Mouse (Mus musculus) MN1 (cell line): ENCODE data around the gene Gp1bb.

Source experiments
- DNase-seq: peaks from one replicate; pipeline ENCODE4 v3.0.0-alpha.2; 2016; ENCODE audit warnings: low spot score

Gp1bb gene

DNA sequence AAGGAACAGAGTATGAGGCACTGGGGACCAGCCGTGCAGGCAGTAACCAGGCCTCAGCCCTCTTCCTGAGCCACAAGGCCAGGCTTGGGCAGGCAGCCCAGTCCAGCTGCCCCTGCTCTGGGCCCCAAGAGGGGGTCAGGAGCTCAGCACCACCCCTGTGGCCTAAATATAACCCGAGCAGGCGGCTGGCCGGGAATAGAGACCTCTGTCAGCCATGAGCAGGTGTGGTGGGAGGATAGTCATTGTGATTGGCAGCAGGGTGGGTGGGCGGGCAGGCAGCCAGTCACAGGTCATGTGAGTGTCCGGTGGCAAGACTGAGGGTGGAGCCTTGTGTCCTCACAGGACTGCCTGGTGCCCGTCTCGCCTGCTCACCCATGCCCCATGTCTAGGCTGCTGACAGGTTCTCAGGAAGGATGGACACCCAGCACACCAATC is 17.9 kb downstream of the Gp1bb start:
- DNase-seq: peak; percentile 69

GRCm38 (mm10) chr16:18601447-18601846 is 20.8 kb downstream of the Gp1bb start:
- peak; percentile 31 for DNase-seq

GRCm38 (mm10) chr16:18598006-18598405 is 24.2 kb downstream of the Gp1bb start:
- DNase-seq: no peak

- no peak for DNase-seq
Measured at GRCm38 (mm10) chr16:18596255-18596654, 25.9 kb downstream of the Gp1bb start.

DNA sequence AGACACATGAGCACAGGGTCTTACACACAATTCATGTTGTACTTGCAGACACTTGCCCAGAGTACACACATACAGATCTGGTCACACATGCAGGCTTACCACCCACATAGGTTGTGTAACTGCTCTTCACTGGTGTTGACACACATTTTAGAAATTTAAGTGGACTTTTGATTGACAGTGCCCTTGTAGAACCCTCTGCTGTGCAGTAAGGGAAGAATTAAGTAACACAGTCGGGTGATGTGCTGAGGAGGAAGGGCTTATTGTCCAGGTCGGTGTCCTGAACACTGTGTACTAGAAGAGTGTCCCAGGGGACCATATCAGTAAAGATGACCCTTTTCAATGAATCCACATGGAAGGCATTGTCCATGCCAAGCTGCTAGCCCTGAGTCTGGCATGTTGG is 28.3 kb downstream of the Gp1bb start:
- no peak for DNase-seq

GRCm38 (mm10) chr16:18591047-18592018 is 30.9 kb downstream of the Gp1bb start:
- DNase-seq: peak; percentile 40

- peak; percentile 45 for DNase-seq
Measured at GRCm38 (mm10) chr16:18589804-18590790, 32.1 kb downstream of the Gp1bb start, which contains the start of gene Tbx1. Gene Tbx1 (minus strand): TSS chr16:18590671.

- no peak for DNase-seq
Measured at GRCm38 (mm10) chr16:18589080-18589621, 33.1 kb downstream of the Gp1bb start.

DNA sequence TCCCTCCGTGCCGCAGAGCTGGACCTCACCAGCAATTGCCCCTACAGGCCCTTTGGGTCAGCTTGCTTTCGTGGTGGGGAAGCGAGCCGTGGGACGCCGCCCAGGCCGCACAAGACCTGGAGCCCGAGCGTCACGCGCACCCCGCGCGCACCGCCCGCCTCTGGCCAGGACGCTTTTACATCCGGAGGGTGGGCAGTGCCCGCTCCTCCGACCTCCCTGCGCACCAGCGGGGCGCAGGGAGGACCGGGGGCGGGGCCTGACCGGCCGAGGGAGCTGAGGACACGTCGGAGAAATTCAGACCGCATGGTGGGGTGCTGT is 33.5 kb downstream of the Gp1bb start:
- peak; percentile 67 for DNase-seq

- DNase-seq: peak; percentile 52
Measured at GRCm38 (mm10) chr16:18587847-18588737, 34.1 kb downstream of the Gp1bb start.

GRCm38 (mm10) chr16:18586906-18587546 is 35.2 kb downstream of the Gp1bb start:
- no peak for DNase-seq

GRCm38 (mm10) chr16:18586076-18586905 is 35.9 kb downstream of the Gp1bb start:
- DNase-seq: no peak

DNA sequence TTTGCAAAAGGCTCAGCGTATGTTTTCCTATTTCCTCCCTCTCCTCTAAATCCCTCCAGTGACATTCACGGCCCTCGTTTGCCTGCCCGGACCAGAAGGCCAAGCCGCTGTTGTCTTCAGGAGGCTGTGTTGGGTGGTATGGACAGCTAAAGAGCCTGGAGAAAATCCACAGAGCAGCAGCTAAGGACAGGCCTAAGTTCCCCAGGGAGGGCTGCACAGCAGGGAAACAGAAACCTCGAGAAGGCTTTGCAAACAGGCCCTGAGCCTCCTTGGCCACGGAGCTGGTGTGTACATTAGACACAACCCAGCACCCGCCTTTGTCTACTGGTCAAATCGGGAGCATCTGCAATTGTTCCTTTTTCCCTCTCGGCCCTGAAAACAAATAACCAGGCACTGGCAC is 36.5 kb downstream of the Gp1bb start:
- DNase-seq: peak; percentile 47

DNA sequence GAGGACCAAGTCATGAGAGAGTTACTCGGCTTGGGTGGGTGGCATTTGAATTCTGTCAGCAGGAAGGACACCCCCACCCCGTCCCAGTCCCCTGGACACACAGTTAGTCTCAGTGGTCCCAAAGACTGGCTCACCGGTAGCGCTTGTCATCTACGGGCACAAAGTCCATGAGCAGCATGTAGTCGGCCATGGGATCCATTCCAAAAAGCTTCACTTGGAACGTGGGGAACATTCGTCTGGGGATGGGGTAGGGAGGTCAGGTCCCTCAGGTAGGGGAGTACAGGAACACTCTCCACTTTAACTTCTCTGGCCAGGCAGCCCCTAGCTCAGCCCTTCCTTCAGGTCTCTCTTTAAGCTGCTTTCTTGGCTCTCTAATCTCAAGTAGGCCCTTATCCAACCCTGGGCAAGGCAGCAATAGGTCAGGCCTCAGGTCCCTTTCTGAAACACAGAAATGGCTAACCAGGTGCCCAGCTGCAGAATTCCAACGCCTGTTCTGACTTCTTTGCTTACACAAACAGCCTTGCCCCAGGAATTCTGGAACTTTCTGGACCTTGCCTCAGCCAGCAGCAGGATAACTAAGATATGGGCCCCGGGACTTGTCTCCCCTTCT is 37.2 kb downstream of the Gp1bb start:
- no peak for DNase-seq

DNA sequence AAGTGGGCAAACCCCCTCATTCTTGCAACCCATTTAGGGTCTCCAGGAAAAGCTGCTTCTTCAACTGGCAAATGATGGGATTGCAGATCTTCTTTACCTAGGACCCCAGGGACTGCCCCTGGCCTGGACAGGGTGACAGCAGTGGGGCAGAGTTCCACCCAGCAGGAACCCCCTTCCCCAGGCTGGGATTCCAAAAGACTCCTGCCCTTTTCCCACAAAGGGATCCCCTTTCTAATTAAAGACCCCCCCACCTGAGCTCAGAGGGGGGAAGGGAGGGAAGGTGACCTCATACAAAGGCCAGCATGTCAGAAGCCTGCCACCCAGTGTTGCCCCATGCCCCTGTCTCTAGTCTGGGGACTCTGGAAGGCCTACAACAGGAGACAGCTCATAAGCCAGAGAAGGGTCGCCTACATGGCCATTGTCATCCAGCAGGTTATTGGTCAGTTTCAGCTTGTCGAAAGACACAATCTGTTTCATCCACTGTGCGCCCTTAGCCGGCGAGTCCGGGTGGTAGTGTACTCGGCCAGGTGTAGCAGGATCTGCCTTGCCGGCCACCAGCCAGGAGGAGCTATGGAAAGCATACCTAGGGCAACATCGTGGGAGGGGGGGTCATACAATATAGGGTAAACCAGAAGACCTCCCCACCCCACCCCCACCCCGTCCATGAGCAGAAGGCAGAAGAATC is 38.4 kb downstream of the Gp1bb start:
- no peak for DNase-seq

GRCm38 (mm10) chr16:18583169-18583568 is 39.0 kb downstream of the Gp1bb start:
- DNase-seq: no peak

DNA sequence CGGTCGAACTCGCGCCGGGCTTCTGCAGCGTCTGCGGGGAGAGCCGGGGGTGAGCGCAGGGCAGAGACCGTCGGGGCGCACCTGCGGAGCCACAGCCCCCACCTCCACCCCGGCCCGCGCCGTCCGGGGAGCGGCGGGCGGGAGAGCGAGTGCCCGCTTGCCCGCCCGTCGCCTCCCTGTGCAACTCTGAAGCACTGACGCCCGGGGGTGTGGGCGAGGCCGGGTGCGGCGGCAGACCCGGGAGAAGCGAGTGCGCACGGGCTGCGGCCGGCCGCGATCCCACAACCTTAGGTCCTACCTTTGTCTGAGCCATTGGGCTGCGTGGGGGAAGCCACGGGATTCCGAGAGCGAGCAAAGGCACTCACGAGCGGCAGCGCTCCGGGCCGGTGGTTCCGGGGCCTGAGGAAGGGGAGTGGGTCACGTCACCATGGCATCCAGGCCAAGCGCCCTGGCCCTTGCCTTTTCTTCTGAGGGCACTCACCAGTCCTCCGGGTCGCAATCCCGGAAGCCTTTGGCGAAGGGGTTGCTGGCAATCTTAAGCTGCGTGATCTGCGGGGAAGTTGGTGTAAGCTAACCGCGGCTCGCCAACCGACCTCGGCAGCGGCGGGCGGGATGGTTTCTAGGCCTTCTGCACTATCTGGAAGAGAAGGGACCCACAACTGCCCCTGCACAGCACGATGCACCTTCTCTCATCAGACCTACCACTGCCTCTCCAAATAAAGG is 39.6 kb downstream of the Gp1bb start:
- no peak for DNase-seq

GRCm38 (mm10) chr16:18581623-18582205 is 40.5 kb downstream of the Gp1bb start:
- DNase-seq: no peak
